Mouse (Mus musculus): Measurements from ENCODE around the gene Olfr1311. TPM values are rescaled to one million over a fixed set of nuclear protein-coding genes. Genes with fewer than 3 reads are reported as not detected.

Olfr1311 gene
- polyA plus RNA-seq (2015; fragmentation: Nextera tagmentation; extraction: Ambion mirVana): not detected in 2 replicates

DNA sequence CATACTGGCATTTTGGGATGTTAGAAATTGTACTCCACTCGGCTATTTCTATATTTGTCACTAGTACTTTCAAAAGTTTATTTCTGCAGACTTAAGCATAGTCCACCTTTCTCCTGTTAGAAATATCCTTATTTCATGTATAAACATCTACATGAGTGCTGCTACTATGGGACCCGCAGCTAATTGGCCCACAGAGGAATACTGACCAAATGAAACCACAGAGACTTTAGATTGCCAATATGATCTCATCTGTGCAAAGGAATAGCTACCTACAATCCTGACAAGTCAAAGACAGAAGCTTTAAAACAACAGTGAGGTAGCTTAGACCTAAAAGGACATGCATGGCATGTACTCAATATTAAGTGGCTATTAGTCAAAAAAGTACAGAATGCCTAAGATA lies at the start of gene Olfr1311:
Olfr1311 (minus strand) TSS at position 101 of the 400 bp plus-strand sequence.

DNA sequence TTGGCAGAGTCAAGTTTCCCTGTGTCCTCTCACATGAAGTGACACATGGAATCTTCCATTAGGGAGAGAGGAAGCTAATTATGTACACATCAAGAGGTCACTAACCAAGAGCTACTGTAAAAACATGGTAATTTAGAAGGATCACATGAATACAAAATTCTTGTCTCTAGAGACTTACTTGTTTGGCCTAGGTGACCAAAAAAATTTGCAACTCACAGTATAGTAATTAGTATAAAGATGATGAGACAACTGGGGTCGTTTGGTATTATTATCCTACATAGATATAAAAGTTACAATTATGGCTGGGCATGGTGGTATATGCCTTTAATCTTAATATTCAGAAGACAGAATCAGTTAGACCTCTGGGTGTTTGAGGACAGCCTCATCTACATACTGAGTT lies 25.9 kb upstream of the Olfr1311 start, which contains the start of gene Olfr1312:
Olfr1312 (minus strand) TSS at position 101 of the 400 bp plus-strand sequence.

DNA sequence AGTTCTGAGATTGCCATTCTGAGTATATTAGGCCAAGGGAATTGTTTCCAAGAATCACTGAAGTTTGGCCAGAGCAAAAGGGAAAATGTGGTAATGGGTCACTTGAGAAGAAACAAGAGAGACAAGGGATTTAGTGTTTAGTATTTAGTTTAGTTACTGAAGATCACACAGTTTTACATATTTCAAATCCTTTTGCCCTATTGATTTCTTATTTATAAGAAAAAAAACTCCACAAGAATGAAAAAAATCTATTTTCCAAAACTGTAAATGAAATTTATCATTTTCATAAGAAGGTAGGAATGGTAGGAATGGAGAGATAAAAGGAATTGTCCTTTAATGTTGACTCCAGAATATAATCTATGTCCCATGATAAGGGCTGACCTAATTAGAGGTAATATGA lies 11.6 kb downstream of the Olfr1311 start, which contains the start of gene Olfr1310:
Olfr1310 (minus strand) TSS at position 101 of the 400 bp plus-strand sequence.

DNA sequence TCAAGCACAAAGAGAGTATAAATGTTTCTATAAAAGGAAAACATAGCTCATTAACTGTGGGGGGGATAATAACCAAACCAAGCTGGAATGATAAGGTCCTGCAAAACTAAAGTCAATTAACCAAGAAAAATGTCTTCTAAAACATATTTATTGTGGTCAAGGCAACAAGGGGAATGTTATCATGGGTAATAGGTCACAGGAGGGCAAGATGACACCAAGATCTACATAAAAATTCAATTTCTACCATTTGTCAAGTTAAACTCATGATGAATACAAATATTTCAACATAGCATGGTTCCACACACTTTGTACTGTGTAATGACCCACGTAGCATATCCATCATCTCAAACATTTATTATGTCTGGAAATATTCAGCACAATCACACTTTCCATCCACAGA lies 34.0 kb downstream of the Olfr1311 start, which contains the start of gene Olfr1309:
Olfr1309 (minus strand) TSS at position 101 of the 400 bp plus-strand sequence.

Other genes with a start within 250 kb of the Olfr1311 start
- gene Olfr1302, start 247.0 kb downstream of the Olfr1311 start, polyA plus RNA-seq (2015; fragmentation: Nextera tagmentation; extraction: Ambion mirVana): not detected in 2 replicates
- not detected in 2 replicates for gene Olfr1303, start 204.1 kb downstream of the Olfr1311 start, polyA plus RNA-seq (2015; fragmentation: Nextera tagmentation; extraction: Ambion mirVana)
- gene Olfr1305, start 147.3 kb downstream of the Olfr1311 start, polyA plus RNA-seq (2015; fragmentation: Nextera tagmentation; extraction: Ambion mirVana): not detected in 2 replicates
- not detected in 2 replicates for gene Olfr1306, start 108.1 kb downstream of the Olfr1311 start, polyA plus RNA-seq (2015; fragmentation: Nextera tagmentation; extraction: Ambion mirVana)
- gene Olfr1307, start 75.0 kb downstream of the Olfr1311 start, polyA plus RNA-seq (2015; fragmentation: Nextera tagmentation; extraction: Ambion mirVana): not detected in 2 replicates
- gene Olfr1308, start 59.5 kb downstream of the Olfr1311 start, polyA plus RNA-seq (2015; fragmentation: Nextera tagmentation; extraction: Ambion mirVana): not detected in 2 replicates
- gene Olfr1309, start 34.1 kb downstream of the Olfr1311 start, polyA plus RNA-seq (2015; fragmentation: Nextera tagmentation; extraction: Ambion mirVana): not detected in 2 replicates
- not detected in 2 replicates for gene Olfr1310, start 11.7 kb downstream of the Olfr1311 start, polyA plus RNA-seq (2015; fragmentation: Nextera tagmentation; extraction: Ambion mirVana)
- gene Olfr1312, start 25.8 kb upstream of the Olfr1311 start, polyA plus RNA-seq (2015; fragmentation: Nextera tagmentation; extraction: Ambion mirVana): not detected in 2 replicates
- gene Olfr1313, start 53.4 kb upstream of the Olfr1311 start, polyA plus RNA-seq (2015; fragmentation: Nextera tagmentation; extraction: Ambion mirVana): not detected in 2 replicates
- not detected in 2 replicates for gene Olfr1314, start 72.4 kb upstream of the Olfr1311 start, polyA plus RNA-seq (2015; fragmentation: Nextera tagmentation; extraction: Ambion mirVana)
- not detected in 2 replicates for gene Olfr1315-ps1, start 91.0 kb upstream of the Olfr1311 start, polyA plus RNA-seq (2015; fragmentation: Nextera tagmentation; extraction: Ambion mirVana)
- not detected in 2 replicates for gene Olfr1316, start 110.6 kb upstream of the Olfr1311 start, polyA plus RNA-seq (2015; fragmentation: Nextera tagmentation; extraction: Ambion mirVana)
- gene Olfr1317, start 115.9 kb upstream of the Olfr1311 start, polyA plus RNA-seq (2015; fragmentation: Nextera tagmentation; extraction: Ambion mirVana): not detected in 2 replicates
- 0.06 and 0.23 TPM in 2 replicates for gene Olfr1318, start 129.8 kb upstream of the Olfr1311 start, polyA plus RNA-seq (2015; fragmentation: Nextera tagmentation; extraction: Ambion mirVana)
- 25.4 and 26.8 TPM in 2 replicates for gene Lpcat4, start 215.1 kb upstream of the Olfr1311 start, polyA plus RNA-seq (2015; fragmentation: Nextera tagmentation; extraction: Ambion mirVana)
- not detected in 2 replicates for gene Nutm1, start 234.9 kb upstream of the Olfr1311 start, polyA plus RNA-seq (2015; fragmentation: Nextera tagmentation; extraction: Ambion mirVana)
- gene Nop10, start 237.5 kb upstream of the Olfr1311 start, polyA plus RNA-seq (2015; fragmentation: Nextera tagmentation; extraction: Ambion mirVana): 126 and 144 TPM in 2 replicates
- gene Slc12a6, start 241.4 kb upstream of the Olfr1311 start, polyA plus RNA-seq (2015; fragmentation: Nextera tagmentation; extraction: Ambion mirVana): 8.3 and 9.3 TPM in 2 replicates
- not detected in 2 replicates for gene Gm21985, start 241.9 kb upstream of the Olfr1311 start, polyA plus RNA-seq (2015; fragmentation: Nextera tagmentation; extraction: Ambion mirVana)

Measured in urinary bladder, postnatal 0 days (tissue).